16 mouse cellular contexts compared by ENCODE assay signal in genomic region chr4:120291106-120291822, GRCm38 (mm10). TPM values are rescaled to one million over a fixed set of nuclear protein-coding genes. Genes with fewer than 3 reads are reported as not detected.
DNase-seq lines count a peak whose midpoint lies in the region.
"Had no signal": no experiment of that assay in that cellular context is flagged by ENCODE, and none has a peak within 500 bp of the region (broad histone marks: within the 10 kb centered on the region; RNA-seq: fewer than 3 reads in every experiment).

No protein-coding gene starts in this region.

- H3K9me3 ChIP-seq in heart, embryonic 10.5 days = no peaks in the 10 kb centered on the region
- H3K9me3 ChIP-seq: embryonic facial prominence, embryonic 13.5 days; limb, embryonic 12.5 days; midbrain, embryonic 12.5 days had no signal

- H3K27me3 ChIP-seq in heart, embryonic 10.5 days (ENCODE audit: insufficient read depth, poor library complexity, severe bottlenecking) = peaks cover 63% of the 10 kb centered on the region

- intact Hi-C loops in heart, postnatal 36 days (cut with DNase I) = no loop called here

- no peak overlapping the region for H3K27ac ChIP-seq in heart, embryonic 10.5 days
- H3K27ac ChIP-seq: embryonic facial prominence, embryonic 13.5 days; limb, embryonic 12.5 days; midbrain, embryonic 12.5 days had no signal

- WGBS in heart, embryonic 10.5 days = 79% methylated on average over 11 of the region's 11 CpGs

- peaks cover 28% of the 10 kb centered on the region for H3K4me1 ChIP-seq in heart, embryonic 10.5 days

- no peaks in the 10 kb centered on the region for H3K36me3 ChIP-seq in heart, embryonic 10.5 days
- H3K36me3 ChIP-seq: embryonic facial prominence, embryonic 13.5 days; G1E; limb, embryonic 12.5 days; midbrain, embryonic 12.5 days had no signal

- DNase-seq in heart, adult 11 months = peak; percentile 98
- no peak for DNase-seq in heart, embryonic 10.5 days (ENCODE audit: low spot score)
- DNase-seq in 3T3-L1 (ENCODE audit: low read depth, low spot score) = peak; percentile 26
- peak; percentile 89 for DNase-seq in gastrocnemius, postnatal 10 days
- peak; percentile 70 to 71 for DNase-seq in heart, postnatal 36 days
- no peak for DNase-seq in frontal cortex, adult 2 months (ENCODE audit: extremely low spot score in 1 of 2, low spot score in 1 of 2)
- no peak for DNase-seq in cerebellum, postnatal 36 days
- no peak for DNase-seq in layer of hippocampus, adult 8-10 months (ENCODE audit: low spot score in 2 of 2)
- DNase-seq: cerebellum, postnatal 14 days; kidney, postnatal 25 days; layer of hippocampus, postnatal 36 days had no signal

- H3K4me3 ChIP-seq in heart, embryonic 10.5 days = no peak overlapping the region
- H3K4me3 ChIP-seq: embryonic facial prominence, embryonic 13.5 days; limb, embryonic 12.5 days; midbrain, embryonic 12.5 days had no signal

RNA-seq across cellular contexts. Expression of gene Foxo6, which starts 4.1 kb away (rescaled TPM):
- 0.07 and 0.20 TPM in 2 replicates for polyA plus RNA-seq in heart, embryonic 10.5 days (2016; fragmentation: Nextera tagmentation; extraction: Ambion mirVana)
- total RNA-seq in gastrocnemius, postnatal 10 days (2021) = 10 to 100 TPM; 11.9 to 12.5 TPM
- 1 to 10 TPM; 2.3 to 4.6 TPM for total RNA-seq in heart, postnatal 36 days (2021)
- 7.4 and 8.9 TPM in 2 replicates for polyA plus RNA-seq in frontal cortex, adult 2 months (2012; rRNA removed)
- total RNA-seq in layer of hippocampus, adult 8-10 months (2022) = 10 to 100 TPM; 26.3 to 35.6 (median 28.9) TPM
- total RNA-seq: G1E had no signal
- polyA plus RNA-seq: G1E; liver, embryonic 16.5 days had no signal

Comparison
In these comparisons a context has a peak if more than half of its experiments do, and no peak if none do; other contexts are left out.
1. DNase-seq: peak in heart, adult 11 months (single experiment), 3T3-L1 (single experiment), gastrocnemius, postnatal 10 days (single experiment) and heart, postnatal 36 days (2 of 2); none in heart, embryonic 10.5 days (single experiment), frontal cortex, adult 2 months (0 of 2), cerebellum, postnatal 36 days (0 of 2) and layer of hippocampus, adult 8-10 months (0 of 2).